Mouse (Mus musculus) urinary bladder, postnatal 36 days (tissue): Measurements from ENCODE around the gene R3hdml.
A peak's percentile ranks its signal among the peaks of the same experiment; 100 is the strongest.
"Not testable (repeated sequence)": the region's sequence is repeated elsewhere in the genome, so short reads cannot be mapped to it uniquely, and the experiment has no call there.

ENCODE experiments used
- DNase-seq, 2 experiments: peaks; one replicate each; pipeline ENCODE4 v3.0.0; 2022; ENCODE audit warnings: low spot score in 2 of 2, mixed read lengths in 1 of 2

The R3hdml gene

DNA sequence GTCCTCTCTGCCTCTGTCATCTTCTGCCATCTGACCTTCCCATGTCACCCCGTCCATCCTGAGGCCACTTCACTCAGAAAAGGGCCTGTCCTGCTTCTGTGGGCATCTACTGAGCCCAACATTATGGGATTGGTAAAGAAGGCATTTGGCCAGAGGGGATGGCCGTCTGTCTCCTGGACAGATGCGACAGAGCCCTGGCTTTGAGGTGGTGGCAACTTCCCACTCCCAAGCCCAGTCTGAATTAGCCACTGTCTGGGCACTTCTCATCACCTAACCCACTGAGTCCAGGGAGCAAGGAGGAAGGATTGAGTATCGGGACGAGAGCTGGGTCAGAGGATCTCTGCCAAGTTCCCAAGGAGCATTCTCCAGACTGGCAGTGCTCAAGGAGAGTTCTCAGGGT lies at the start of gene R3hdml:
TSS of gene R3hdml (plus strand) at position 301 of the 400 bp plus-strand sequence.
- DNase-seq = no peak

DNA sequence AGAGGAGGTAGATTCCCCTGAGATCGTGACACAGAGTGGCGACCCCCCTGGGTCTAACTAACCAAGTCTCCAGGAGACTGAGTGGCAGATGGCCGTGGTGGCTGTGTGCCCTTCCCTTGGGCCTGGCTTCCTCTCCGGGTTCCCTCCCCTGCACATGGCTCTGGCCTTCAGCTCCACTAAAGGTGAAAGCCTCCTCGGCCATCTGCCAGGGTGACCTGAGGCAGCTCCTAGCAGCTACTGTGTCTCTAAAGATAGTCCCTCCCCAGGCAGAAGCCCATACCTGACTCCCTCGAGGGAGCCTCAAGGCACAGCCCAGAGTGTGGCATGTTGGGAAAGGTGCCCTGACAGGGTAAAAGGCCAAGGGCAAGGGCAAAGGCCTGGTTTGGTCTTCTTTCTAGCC lies 48.6 kb upstream of the R3hdml start:
- DNase-seq = no peak

DNA sequence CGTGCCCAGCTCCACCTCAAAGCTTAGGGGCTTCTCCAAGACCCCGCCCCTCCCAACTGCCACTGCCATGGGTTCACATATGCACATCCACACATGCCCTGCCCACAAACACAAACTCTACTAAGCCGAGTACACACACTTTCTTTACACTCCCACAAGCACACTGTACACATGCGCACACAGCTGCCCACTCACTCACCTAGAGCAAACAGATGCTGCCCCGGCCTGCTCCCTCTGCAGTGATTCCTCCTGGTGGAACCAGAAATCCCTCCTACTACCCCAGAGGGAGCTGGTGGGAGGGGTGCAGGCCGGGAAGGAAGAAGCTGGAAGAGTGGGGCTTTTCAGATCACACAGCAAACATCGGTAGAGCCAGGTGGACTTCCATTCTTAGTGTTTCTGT lies 48.1 kb upstream of the R3hdml start:
- no peak for DNase-seq

DNA sequence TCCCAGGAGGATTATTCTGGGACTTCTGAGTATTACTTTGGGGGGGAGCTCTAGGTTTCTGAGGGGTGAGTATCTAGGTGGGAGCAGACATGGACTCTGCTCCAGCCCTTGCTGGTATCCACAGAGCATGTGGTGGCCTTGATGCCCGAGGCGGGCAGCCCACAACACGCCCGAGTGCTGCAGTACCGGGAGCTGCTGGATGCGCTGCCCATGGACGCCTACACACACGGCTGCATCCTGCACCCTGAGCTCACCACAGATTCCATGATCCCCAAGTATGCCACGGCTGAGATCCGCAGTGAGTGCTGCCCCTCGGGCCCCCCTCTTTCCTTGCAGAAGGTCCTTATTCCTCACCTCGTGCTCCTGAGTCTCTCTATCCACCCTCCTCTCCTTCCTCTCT lies 44.7 kb upstream of the R3hdml start:
- no peak for DNase-seq

DNA sequence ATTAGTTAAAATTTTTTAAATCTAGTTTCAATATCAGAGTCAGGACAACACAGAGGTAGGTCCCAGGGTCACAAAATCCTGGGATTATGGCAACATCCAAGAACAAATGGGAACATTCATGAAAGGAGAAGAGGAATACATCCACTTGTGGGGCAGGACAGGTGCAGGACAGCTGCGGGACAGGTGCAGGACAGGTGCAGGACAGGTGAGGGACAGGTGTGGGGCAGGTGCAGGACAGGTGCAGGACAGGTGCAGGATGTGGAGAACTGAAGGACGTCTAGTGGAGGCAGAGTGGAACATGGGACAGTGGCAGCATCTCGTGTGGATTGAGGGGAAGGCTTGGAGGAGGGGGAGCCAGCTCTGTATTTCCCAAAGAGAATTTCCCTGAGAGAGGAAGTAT lies 42.8 kb upstream of the R3hdml start:
- DNase-seq = no peak

DNA sequence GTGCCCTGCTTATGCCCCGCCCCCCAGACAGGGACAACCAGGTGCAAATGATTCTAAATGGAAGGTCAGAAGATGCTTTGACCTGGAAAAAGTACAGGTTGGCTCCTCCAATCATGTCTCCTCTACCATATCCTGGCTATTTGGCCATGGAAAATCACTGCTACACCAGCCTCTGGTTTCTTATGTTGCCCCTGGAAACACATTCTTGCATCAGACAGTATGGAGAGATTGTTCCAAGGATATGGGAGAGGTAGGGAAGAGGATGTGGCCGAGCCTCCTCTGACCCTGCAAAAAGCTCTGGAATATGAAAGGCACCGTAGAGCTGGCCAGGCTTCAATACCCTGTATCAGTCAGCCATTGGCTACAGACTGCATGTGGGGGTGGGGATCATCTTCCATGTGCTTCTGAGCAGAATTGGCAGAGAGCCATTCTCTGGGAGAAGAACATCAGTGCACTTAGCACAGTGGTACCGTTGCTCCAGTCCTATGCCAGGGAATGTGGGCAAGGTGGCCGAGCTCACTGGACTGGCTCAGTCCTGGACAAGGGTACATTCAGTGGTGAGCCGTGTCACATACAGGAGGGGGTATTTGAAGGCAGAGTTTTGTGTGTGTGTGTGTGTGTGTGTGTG lies 41.3 kb upstream of the R3hdml start:
- DNase-seq = no peak

DNA sequence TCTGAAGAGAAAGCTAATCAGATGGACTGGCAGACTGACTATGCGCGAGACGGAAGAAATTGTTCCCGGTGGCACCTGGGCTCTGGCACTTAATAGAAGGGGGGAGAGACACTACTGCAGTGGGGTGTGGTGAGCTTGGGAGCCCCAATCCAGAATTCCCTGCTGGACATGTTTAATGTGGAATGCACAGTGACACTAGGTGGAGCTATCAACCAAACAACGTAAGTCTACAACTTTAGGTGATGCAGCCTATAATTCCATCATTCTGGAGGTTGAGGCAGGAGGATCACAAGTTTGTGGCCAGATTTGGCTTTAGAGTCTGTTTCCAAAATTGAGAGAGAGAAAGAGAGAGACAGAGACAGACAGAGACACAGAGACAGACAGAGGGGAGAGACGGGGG lies 39.4 kb upstream of the R3hdml start:
- no peak for DNase-seq

DNA sequence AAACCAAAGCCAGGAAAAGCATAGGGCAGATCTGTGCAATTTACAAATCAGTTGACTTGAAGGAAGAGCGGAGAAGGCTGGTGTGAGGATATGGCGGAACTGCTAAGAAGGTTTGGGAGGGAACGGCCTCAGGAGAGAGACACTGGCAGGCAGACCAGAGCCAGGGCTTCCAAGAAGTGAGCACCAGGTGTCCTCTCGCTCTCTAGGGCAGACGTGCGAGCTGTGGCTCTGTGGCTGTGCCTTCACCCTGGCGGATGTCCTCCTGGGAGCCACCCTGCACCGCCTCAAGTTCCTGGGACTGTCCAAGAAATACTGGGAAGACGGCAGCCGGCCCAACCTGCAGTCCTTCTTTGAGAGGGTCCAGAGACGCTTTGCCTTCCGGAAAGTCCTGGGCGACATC lies 38.7 kb upstream of the R3hdml start:
- DNase-seq = no peak

DNA sequence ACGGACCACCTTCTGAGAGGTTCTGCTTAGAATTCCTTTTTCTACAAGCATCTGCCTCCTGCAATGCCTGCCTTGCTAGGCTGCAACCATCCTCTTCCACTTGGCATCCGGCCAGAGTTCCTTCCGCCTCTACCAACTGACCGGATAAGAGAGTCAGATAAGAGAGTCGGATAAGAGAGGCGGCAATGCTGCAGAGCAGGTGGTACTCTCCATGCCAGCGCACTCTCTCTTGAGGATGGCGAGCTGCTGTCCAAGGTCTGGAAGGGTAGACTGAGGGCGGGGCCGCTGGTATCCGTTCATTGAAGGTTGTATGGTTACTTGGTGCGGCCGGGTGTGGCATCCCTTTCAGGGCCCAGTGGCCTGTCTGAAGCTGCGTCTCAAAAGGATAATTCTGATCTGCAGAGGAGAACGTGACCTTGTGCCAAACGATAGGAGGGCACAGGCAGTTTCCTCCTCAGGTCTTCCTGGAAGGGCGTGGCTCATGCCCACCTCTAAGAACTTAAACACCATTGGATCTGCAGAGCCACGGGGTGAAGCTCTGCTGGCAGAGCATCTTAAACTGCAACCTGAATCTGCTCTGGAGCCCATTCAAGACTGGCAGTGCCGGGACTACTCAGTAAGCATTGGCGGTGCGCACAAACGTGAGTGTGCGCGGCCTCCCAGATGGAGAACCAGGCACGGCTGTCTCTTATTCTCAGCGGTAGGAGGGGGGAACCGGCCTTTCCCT lies 33.4 kb upstream of the R3hdml start:
- DNase-seq = no peak

DNA sequence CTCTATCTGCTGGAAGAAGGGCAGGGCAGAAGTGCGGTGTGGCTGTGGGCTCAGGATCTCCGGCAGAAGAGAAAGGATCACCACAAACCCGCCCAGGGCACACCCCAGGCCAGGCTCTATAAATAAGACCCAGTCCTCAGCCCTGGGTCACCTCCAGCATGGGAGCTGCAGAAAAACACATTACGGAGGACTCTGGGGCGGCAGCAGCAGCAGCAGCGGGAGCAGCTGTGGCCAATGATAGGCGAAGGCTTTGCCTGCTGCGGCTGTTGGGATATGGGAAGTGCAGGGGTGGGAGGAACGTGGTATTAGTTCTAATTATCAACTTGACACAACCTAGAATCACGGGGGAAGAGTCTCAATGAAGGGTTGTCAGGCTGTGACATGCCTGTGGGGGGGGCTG lies 32.7 kb upstream of the R3hdml start:
- no peak for DNase-seq

DNA sequence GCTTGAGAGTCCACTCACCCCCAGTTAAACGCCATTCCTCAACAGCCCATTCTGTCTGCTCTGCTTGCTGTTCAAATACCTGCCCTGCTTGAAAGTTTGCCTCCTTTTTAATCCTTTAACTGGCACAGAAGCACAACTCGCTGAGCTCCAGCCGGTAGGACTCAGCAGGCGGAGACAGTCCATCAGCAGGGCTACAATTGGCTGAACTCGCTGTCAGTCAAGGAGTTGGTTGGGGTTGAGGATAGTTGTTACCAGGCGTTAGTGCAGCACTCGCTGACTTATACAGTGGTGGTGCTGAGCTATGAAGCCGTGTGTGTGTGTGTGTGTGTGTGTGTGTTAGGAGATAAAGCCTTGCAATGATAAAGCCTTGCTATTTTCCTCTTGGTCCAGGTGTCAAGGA lies 31.5 kb upstream of the R3hdml start:
- no peak for DNase-seq

DNA sequence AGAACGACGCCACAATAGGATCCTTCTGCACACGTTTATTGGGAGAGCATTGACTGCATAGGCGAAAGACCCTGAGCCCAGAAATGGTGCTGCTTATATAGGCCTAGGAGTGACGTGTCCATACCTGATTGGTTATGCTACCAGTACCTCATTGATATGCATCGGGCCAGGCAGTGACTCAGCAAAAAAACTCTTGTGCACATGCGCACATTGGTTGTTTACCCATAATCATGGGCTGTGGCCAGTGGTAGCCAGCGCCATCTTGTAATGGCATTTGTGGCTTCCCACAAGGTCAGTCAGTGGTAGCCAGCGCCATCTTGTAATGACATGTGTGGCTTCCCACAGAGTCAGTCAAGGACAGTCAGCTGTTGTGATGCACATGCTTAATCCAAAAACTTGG lies 30.8 kb upstream of the R3hdml start:
- not testable (repeated sequence) for DNase-seq

DNA sequence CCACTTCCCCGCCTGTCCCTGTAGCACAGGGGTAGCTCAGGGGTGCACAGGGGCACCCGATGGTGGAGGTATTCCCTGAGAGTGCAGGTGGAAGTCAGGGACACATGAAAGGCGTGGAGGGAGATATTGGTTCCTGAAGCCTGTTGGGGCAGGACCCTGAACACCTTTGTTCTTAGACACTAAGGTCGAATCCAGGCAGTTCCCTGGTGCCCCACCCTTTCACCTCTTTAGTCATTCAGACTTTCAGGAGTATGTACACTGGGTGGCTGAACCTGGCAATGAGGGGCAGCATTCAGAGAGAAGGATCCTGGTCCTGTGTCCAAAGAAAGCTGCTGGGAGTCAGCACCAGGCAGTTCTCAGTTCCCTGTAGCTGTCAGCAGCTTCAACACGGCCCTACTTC lies 29.7 kb upstream of the R3hdml start:
- DNase-seq = no peak

DNA sequence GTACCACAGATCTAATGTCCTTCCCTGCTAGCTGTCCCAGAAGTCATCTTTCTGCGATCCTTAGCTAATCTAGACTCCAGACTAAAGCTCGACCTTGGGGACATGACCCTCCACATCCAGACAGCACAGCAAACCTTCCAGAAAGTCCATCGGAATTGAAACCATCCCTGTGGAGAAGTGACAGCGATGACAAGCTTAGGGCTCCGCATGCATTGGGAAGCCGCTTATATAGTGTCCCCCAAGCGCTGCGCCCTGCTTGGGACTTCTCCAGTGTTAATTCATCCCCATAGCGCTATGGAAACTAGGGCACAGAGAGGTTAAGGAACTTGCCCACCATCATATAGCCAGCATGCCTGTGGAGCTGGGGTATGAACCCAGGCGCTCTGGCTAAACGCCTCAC lies 29.3 kb upstream of the R3hdml start:
- no peak for DNase-seq

DNA sequence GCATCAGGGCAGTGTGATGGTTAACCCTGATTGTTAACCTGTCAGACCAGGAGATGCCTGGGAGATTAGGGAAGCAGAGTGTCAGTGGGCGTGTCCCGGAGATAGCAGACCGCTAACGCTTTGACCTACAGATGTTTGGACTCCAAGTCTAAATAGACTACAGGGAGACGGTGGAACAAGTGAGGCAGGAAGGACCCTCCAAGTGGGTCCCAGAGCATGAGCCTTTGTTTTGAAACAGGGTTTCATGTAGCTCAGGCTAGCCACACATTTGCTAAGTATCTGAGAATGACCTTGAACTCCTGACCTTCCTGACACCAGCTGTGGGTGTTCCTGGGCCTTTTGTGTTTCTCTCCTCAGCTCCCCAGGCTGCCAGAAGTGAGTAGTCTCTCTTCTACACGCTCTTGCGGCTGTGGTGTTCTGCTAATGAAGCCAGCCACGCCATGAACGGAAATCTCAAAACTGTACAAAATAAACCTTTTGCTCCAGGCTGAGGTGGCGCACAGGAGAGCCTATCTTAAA lies 28.8 kb upstream of the R3hdml start:
- no peak for DNase-seq

DNA sequence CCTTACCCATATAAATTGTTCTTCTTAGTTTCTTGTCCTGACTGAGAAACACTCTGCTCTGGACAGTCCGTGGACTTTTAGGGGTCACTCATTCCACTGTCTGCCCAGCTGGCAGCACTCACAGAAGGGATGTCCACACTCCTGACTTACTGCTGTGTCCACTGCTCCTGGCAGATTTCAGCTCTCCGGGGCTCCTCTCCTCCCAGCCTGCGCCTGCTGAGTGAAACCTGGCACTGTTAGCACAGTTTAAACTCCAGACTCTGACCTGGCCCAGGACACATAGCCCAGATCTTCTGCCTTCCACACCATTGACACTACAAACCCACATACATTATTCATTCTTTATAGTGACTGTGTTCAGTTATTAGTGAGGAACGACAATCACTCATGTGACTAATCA lies 28.1 kb upstream of the R3hdml start:
- DNase-seq = no peak

DNA sequence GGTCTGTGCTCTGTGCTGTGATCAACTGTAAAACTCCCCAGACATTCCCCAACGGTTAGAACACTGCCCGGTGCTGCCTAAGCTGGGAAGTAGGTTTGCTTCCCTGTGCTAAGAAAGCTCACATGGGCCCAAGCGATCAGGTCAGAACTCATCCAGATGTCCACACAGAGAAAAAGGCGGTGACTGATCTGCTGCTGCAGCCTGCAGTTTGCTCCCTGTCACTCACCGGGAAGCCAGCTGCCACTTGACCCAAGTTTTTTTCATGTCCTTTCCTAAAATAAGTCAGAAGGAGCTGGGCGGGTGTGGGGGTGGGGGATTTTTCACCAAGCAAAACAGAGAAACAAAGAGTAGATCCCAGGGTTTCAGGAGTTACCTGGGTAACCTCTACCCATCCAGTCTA lies 27.6 kb upstream of the R3hdml start:
- DNase-seq = no peak

DNA sequence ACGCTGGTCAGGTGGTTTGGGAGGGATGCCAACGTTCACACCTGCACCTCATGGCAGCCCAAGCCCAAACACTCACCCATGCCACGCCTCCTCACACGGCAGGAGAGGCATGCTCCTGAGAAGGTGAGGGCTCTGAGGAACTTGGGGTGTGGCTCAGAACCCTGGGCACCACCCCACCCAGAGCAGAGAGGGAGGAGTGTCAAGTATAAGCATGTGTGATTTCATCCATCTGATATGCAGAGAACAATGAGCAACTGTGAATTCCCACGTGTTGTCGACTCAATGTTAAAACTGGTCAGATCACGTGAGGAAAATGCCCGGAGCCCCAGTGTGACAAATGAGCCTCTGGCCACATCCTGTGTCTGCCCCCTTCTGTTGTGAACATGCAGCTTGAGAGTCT lies 25.3 kb upstream of the R3hdml start:
- no peak for DNase-seq

DNA sequence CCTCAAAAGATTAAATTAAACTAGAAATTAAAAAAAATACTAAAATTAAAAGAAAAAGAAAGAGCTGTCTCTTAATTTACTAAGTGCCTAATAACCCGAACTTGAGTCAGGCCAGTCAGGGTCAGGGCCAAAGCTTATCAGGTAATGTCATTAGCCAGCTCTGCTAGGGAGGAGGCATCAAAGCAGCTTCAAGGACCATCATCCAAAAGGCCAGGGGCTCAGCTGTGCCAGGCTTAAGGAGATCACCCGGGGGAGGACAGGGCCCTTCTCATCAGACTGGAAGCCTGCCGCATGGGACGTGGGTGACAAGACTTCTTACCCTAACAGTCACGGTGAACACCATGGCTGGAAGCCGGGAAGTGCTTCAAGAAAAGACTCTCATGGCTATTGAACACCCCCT lies 24.5 kb upstream of the R3hdml start:
- DNase-seq = no peak

DNA sequence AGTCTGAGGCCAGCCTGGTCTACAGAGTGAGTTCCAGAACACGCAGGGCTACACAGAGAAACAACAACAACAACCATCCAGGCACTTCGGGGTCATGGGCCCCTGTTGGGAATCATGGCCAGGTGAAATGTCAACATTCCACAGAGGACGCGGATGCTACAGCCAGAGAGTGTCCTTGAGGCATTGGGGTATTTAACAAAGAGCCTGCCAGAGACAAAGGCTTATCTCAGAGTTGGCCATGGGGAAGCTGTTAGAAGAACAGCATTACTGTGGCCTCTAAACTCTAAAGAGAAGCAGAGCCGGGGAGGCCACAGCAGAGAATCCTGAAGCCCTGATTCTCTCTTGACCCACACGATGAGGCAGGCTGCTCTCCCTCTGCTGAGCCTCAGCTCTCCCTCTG lies 23.3 kb upstream of the R3hdml start:
- no peak for DNase-seq

DNA sequence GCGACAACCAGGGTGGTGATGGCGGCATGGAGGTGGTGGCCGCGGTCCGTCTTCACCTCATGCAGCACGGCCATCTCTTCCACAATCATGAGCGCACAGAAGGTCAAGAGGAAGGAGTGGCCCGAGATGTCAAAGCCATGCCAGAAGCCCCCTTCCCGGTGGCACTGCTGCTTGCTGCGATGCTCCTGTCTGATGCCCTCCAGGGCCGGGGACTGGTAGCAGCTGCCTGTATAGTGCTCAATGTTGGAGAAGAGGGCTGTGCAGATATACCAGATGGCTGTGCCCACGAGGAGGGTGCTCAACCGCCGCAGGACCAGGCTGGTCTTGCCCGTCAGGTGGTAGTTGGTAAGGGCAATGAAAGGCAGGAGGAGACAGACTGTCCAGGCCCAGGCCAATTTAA lies 22.4 kb upstream of the R3hdml start:
- DNase-seq = no peak

DNA sequence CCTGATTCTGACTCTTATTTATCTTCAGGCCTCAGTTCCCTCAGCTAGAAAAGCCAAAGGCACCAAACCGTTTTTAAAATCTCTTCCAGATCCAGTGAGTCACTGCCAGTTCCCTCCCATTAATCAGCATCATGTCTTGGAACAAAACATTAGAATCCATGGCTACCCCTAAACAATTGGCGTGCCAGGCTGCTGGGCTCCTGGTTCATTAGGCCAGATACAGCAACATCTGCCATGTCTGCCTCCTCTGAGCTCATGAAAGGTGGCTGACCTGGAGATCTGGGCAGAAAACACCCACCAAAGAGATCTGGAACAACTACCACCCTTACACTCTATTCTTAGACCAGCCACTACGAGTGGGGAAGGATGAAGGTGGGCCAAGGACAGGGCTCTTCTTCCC lies 21.0 kb upstream of the R3hdml start:
- DNase-seq = peak in 1 of 2 experiments; percentile 41

DNA sequence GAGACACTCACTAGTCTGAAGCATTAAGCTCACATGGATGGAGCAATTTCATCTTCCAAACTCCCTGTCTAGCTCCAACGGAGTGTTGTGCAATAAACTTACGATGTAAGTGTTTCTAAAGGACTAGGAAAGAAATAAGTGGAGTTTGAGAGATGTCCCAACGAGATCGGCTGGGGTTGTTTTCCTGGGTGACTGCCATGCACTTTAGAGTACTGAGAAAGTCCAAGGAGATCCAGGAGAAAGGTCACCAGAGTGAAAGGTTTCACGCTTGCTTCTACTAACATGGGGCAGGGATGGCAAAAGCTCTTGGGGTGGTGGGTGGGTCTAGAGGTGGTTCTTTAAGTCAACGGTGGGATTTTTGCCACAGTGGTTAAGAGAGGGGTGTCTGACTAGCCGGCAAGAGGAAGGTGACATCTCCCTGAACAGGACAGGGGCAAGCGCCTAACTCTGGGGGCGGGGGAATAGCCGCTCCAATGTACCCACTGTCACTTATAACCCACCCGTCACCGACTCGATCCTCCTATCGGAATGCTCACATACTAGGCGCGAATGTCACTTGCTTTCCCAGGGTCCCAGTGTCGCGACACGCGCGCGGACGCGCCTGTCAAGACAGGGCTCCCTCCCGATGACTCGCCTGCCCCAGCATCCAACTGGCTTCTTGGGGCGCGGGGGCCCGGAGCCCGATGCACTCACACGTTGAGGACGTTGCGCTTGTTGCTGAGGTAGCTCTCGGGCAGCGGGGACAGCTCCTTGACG lies 20.2 kb upstream of the R3hdml start:
- peak in 1 of 2 experiments; percentile 52 for DNase-seq
